Mouse (Mus musculus): ENCODE results near the gene Prpf40b.

DNA sequence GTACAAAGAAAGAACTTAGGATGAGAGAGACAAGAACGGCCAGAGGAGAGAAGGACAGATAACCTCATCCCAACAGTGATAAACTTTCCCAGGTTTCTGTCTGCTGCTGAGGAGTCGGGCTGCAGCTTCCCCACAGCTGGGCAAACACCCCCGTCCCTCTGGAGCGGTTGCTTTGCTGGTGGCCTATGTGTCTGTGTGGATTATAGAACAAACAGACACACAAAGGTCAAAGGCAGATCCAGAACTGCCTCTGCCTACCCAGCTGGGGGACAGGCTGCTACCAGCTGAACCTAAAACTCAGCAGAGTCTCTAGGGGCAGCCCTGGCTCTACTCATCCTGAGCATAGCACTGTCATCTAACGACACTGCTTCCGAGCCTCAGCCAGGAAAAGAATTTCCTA lies 44.8 kb downstream of the Prpf40b start:
- TF ChIP-seq POLR2A (IDR thresholded peaks at IDR 0.05; ENCODE audit: extremely low read depth, insufficient read depth, low read length) (no peak), CTCF (IDR thresholded peaks at IDR 0.05; ENCODE audit: extremely low read depth, insufficient read depth, low read length) (no peak)

Measured in cortical plate, adult 2 months (tissue).